Mouse (Mus musculus) kidney, postnatal 4 days (tissue): ENCODE measurements around the gene Scaf4.
"Not testable (repeated sequence)": the region's sequence is repeated elsewhere in the genome, so short reads cannot be mapped to it uniquely, and the experiment has no call there.

Experiments
- DNase-seq, 2 experiments: peaks; one replicate each; pipeline ENCODE4 v3.0.0; 2021; ENCODE audit warnings: mixed read lengths in 2 of 2

The Scaf4 gene

DNA sequence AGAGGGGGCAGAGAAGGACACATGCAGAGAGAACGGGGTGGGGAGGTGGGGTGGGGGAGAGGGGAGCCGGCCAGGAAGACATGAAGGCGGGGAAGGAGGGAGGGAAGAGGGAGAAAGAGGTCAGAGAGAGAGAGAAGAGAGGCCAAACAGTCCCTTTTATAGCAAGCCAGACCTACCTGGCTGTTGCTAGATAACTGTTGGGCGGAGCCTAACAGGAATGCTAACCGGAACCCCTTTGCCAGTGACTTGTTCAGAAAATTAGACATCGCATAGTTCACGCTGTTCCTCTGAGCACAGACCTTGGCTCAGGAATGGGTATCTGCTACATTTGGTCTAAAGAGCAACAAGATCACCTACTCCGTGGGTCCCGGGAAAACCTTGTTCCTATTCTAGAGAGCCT is 6.7 kb upstream of the Scaf4 start:
- no peak for DNase-seq

DNA sequence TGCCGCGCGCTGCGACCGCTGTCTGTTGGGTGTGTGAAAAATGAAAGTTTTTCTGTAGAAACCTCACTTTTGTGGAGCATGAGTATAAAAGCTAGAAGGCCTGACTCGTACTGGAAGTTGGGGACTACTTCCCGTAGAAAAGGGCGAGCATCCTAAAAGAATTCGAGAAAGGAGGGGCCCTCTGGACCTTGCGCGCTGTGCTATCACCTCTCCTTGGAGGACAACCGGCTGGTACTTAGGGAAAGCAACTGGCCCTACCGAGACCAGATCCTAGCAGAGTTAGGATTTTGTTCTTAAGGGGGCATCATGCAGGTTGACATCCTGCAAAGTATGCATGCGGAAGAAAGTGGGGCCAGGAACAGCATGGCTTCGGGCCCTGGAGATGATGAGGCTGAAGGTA is 613 bp upstream of the Scaf4 start:
- no peak for DNase-seq

DNA sequence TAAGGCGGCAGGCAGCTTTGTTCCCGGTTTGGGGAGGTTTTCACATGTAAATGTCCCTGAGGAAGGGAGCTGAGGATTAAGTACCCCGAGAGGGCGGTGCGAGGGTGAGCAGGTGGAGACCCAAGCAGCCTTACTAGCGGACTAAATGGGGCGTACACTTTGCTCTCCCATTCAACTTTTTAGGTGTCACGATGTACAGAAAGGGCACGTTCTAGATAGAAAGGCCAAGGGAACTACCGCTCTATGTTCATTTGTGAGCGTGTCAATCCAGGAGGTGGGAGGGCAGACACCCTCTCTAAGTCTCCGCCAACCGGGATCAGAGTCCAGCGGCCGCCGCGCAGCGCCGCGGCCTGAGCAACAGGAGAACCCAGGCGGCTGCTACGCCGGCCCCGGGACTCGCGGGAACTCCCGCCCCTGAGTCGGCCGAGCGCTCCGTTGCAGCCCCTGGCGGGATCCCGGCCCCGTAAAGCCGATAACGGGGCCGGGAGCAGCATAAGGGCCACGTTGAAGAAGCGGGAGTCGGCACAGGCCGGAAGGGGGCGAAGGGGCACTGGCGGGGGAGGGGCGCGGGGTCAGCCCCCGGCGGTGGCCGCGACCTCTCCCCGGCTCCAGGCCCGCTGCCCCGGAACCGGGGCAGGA is 918 bp downstream of the Scaf4 start:
- peak; percentile 59 to 77 for DNase-seq

DNA sequence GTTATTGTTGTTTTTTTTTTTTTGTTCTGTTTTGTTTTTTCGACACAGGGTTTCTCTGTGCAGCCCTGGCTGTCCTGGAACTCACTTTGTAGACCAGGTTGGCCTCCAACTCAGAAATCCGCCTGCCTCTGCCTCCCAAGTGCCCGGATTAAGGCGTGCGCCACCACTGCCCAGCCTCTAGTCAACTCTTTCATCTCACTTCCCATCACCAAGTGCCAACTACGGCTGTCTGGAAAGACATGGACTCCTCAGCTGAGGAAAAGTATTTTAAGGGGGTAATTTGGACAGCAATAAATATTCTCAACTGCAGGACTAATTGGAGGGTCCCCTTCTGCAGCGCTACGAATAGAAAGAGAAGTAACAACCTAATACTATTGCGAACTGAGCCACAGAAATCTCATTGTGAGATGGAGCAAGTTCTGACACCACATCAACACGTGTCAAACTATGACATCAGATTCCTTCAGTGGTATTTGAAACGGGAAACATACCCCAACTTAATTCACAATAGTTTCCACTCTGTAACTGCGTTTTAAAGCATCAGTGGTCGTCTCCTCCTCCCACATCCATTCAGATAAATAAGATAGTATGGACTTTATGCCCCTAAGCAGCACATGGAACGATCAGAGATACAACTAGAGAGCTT is 1.6 kb downstream of the Scaf4 start:
- no peak for DNase-seq

DNA sequence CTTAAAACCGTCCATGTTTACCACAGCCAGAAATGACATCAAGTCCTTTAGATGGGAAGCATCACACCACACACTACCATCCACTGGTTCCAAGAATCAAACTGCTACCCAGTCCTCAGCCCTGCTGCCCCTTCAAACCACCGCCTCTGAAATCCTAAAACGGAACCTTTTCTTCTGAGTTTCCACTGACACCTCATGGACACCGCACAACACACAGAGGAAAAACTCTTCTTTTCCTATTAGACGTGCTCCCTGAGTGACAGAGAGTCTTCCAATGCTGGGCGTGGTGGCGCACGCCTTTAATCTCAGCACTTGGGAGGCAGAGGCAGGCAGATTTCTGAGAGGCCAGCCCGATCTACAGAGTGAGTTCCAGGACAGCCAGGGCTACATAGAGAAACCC is 2.9 kb downstream of the Scaf4 start:
- no peak for DNase-seq

DNA sequence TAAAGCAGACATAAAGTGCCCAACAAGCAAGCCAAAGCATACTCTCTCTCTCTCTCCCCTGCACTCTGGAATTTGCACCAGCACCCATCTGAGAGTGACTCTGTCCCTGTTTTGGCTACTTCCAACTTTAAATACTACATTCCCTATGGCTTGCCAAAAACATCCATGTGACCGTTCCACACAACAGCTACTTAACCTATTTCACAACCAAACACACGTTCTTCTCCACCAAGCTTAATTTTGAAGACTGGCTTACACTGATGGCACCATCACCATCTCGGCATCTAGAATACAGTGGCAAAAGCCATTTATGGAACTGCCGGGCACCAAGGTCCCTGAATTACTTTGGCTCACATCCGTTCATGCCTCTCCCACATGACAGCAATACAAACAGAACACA is 3.3 kb downstream of the Scaf4 start:
- no peak for DNase-seq

DNA sequence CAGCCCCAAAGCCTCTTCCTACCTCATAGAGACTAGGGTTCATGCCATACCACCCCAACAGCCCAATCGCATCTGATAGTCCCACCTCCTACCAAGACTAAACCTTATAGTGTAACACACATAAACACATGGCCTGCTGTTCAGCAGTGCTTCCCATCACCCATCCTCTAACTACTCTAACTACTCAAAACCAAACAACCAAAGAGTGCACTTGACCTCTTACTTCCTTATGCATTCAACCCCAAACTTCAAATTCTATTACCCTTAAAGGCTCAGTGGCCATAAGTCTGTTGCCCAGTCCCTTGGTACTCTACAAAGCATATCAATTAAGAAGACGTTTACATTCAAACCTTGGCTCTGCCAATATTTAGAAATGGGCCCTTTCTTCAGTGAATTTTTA is 3.8 kb downstream of the Scaf4 start:
- no peak for DNase-seq

DNA sequence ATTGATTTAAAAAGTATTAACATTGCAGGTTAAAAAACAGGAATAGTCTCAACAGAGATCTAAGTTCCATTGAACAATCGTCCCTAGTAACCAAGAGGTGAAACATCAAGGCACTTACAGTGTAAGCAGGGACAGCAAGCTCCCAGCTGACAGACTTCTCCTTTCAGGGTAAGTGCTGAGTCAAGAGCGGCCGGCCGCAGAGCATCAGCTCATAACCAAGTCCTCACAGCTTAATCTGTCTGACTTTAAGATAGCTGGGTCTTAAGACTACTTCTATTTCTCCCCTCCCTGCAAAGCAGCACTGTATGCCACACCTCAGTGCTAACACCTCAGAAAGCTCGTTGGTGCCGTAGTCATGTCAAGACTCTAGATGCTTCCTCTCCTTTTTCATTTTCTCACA is 5.2 kb downstream of the Scaf4 start:
- DNase-seq, result peak; percentile 21 to 27

DNA sequence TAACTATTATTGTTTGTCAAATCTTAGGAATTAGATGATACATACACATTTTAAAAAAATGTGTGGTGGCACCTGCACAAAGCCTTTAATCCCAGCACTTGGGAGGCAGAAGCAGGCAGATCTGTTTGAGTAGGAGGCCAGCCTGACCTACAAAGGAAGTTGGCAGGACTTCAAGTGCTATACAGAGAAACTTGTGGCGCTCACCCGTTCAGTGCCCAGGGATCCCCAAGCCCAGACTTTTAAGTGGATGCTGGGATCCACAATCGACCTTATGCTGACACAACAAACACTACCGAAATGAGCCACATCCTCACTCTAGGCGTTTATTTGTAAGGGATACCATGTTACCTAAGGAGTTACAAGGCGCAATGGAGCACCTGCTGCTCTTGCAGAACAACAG is 8.8 kb downstream of the Scaf4 start:
- DNase-seq, result no peak

DNA sequence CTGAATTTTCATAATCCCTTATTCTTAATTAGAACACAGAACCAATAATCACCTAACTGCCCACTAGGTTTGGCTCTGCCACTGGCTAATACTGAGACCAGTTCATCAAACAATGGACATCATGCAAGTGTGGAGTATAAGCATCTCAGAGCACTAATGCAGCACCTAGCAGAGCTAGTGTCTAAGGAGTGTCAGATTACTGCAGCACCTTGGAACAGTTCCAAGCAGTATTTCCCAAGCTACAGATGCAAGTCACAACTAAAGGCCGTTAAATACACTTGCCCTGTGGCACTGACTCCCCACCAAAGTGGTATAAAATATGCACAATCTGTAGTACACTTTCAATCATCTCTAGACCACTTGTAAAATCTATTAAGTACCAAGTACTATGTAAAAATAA is 17.7 kb downstream of the Scaf4 start:
- DNase-seq, result no peak

DNA sequence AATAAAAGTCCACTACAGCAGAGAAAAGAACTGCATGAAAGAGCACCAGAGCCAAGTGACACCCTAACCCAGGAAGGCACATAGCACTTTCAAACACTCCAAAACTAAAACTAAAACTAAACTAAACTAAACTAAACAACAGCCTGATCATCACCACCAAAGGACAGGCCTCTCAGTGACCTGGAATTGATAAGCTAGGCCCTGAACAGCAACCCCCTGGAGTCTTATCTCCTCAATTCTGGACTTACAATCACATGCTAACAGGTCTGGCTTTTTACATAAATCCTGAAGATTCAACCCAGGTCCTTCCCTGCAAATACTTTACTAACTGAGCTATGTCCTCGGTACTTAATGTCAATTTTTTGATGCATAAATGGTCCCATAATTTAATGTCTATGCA is 19.2 kb downstream of the Scaf4 start:
- no peak for DNase-seq

DNA sequence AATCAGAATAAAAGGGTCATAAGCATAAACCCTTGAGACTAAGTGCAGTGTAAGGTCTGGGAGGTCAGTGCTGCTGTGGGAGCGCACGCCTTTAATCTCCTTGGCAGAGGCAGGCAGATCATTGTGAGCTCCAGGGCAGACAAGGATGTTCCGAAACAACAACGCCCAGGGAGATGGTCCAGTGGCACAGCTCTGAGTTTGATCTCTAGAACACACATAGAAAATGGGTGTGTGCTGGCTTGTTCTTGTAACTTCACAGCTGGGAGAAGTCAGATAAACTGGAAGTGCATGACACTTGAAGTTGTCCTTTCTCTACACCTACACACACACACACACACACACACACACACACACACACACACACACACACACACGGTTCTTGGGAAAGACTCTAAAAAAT is 20.3 kb downstream of the Scaf4 start:
- no peak for DNase-seq

DNA sequence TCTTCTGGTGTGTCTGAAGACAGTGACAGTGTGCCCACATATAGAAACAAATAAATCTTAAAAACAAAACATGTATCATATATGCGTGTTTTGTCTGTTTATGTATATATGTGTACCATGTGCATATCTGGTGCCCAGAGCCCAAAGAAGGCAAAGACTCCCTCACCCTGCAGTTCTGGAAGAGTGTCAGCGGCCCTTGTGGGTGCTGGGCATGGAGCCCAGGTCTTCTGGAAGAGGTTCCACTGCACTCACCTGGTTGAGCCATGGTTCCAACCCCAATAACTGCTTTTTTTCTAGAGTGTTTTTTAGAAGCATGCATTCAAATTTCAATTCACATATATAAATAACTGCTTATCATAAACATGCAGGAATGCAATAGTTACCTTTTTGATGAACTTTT is 22.5 kb downstream of the Scaf4 start:
- DNase-seq, result no peak

DNA sequence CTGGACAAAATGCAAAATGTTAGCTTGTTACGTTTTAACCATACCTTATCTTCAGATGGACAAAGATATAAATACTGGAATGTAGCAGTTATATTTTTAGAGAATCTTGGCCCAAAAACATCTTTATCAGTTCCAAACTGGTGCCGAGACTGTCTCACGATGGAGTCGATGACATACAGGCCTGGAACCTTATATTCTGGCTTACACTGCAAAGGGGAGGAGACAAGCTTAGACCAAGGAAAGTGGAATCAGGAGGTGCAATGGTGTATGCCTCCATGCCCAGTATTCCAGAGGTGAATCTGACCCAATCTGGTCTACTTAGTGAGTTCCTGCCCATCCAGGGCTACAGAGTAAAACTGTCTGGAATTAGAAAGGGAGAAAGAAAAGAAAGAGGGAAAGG is 24.2 kb downstream of the Scaf4 start:
- DNase-seq, result no peak

DNA sequence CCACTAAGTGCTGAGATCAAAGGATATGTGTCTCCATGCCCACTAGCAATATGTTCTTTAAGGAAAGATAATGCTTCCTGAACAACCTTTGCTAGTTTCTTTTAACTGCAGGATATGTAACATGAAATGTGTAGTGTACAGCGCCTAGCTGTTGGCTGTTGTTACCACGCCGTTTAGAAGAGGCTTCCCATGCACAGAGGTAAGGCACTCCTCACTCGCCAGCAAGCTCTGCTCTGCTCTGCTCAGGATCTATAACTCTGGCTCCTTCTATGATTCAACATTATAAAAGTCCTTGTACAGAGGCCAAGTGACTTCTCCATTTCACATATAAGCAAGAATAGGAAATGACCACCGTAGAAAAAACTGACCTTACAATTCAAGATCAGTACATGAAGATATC is 24.7 kb downstream of the Scaf4 start:
- DNase-seq, result no peak

DNA sequence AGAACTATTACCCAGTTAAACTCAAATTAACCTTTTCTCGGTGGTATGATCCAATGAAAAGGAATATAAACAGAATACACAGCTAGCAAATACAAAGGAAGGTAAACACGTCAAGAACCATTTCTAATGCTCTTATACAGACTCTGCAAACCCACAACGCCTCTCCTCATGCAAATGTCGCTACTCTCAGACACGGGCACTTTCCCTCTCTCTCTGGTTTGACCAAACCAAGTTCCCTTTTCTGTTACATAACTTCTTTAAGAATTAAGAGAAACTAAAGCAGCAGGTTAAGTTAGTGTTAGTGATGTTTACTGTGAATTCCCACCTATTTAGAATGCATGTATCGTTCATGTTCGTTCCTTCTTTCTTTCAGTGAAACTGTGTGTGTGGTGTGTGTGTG is 25.4 kb downstream of the Scaf4 start:
- no peak for DNase-seq

DNA sequence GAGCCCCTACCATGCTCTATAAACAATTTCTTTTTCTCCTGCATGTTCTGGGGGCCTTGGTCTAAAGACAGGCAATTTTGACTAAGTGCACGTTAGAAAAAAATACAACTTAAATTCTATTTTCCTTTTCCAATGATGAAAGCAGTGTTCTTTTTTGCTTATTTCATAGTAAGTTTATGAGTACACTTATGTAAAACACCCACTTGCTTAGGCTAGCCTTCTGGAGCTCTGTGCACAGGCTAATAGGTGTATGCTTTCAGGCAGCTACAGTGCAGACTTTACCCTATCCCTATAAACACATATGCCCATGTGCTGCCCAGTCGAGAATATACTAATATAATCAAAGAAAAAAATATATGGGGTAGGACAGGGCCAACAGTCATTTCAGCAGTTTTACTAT is 31.8 kb downstream of the Scaf4 start:
- no peak for DNase-seq

DNA sequence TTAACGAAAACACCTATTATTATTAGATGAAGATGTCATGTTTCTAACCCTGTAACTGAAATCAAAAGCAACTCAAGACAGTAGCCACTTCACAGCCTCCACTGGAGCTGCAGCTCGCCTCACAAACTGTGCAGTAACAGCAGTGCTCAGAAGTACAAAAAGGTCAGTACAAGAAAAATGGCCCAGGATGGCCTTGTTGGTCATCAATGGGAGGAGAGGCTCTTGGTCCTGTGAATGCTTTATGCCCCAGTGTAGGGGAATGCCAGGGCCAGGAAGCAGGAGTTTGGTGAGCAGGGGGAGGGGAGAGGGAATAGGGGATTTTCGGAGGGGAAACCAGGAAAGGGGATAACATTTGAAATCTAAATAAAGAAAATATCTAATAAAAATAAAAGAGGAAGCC is 33.0 kb downstream of the Scaf4 start:
- DNase-seq, result not testable (repeated sequence)

DNA sequence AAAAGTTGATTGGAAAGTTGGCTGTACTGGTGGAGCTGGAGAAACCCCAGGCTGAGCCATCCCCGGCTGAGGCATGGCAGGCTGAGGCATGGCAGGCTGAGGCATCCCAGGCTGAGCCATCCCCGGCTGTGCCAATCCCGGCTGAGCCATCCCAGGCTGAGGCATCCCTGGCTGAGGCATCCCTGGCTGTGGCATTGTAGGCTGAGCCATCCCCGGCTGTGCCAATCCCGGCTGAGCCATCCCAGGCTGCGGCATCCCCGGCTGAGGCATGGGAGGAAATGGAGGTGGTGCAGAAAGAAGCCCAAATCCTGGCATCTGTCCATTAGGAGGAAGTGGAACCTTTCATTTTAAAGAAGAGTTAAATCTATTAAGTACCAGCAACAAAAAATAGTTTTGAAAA is 34.2 kb downstream of the Scaf4 start:
- DNase-seq, result no peak

DNA sequence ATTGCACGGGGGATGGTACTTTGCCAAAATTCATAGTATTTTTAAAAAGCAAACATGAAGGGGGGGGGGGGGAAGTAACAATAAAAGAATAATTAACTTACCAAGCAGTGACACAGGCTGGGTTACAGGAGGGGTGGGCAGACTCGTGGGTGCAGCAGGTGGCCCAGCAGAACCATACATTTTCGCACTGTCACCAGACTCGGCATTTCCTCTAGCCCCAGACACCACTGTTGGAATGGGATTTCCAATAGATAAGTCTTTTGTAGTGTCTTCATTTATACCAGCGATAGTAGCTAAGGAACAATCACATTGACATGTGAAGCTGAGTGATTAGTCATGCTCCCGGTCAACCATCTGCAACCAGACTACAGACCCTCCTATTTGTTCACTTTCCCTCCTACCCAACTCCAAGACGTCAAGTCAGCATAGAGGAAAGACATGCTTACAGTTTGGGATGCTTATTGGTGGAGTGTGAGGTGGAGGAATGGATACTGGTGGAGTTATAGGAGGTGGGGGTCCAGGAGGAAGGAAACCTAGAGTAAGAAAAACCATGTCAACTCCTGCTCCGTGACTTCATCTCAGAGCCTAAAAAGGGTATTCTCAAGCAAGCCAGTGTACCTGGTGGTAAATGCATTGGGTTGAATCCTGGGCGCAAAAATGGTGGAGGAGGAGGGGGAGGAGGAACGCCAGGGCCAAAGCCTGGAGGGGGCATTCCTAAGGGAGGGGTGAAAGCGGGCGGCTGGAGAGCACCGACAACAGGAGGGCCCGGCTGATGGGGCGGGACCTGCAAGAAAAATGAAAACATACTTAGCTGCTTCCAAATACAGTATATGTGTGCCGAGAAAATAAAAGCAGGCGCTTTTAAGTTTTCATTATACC is 41.6 kb downstream of the Scaf4 start:
- DNase-seq, result peak in 1 of 2 experiments; percentile 25

DNA sequence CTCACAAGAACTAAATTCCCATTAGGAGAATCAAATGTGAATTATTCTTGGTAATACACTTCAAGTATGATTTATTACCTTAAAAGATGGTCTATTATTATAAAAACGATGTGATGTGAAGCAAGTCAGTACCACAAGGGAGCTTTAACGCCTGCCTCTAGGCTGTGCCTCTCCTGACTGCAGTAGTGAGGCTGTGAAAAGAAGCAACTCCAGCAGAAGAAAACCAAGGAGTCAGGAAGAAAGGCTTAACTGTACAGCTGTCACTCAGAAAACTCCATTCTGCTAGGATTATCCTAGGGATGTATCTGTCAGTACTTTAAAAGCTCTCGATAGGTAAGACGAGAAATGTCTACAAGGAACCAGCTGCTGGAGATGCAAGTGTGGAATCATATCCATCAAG is 42.4 kb downstream of the Scaf4 start:
- no peak for DNase-seq

DNA sequence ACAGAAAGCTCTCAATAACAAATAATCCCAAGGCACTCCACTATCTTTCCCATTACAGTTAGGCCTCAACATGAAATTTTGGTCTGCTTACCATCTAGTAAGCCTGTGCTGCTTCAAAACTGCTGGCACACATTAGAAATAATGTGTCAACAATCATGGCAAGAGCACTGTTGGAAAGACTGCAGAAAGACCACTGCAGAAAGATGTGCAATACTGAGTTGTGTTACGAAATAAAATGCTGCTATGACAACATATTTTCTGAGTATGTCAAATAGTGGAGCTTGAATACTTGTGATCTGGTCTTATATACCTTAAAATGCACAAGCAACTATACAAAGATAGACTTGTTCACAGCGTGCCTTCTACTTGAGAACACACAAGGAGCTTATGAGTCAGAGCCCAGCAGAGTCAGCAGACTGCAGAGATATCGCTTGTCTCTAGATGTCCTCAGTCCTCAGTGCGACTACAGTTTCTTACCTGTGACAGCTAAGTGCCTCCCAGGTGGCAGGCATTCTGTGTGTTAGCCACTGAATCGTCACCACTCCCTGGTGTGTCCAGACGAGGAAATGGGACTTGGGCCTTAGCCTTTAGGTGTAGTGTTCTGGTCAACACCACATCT is 45.1 kb downstream of the Scaf4 start:
- DNase-seq, result no peak

DNA sequence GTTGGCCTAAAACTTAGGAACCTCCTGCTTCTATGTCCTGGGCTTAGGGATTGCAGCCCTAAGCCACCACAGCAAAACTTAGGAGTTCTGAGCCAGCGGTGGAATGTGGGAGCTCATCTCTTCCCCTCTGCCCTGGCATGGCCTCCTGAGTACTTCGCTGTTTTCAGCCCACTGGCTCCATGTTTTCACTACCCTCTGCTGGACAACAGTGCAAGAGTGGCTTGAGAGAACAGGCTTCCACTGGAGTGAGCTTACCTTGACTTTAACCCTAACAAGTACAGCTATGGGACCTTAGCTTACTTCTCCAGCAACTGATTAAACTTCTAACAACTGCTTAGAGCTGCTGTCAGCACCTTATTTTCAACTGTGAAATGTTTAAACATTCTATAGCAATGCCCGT is 49.1 kb downstream of the Scaf4 start:
- DNase-seq, result peak in 1 of 2 experiments; percentile 22

DNA sequence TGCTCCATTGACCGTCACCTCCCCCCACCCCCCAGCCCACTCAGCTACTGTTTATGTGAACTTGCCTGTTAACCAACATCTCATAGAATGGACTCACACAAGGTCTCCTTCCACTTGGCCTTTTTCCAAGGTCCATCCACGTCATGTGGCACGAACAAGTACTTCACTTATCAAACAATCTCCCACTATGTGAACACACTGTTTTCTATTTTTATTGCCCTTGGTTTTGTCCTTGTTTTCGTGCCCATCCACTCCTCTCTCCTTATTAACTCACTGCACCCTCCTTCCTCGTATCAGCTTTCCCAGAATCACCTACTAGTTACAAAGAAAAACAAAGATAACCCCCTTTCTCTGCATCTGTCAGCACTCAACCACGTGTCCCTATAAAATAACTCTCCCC is 49.7 kb downstream of the Scaf4 start:
- no peak for DNase-seq
